In genomic region chr11:94929599-94929998, GRCm38 (mm10) we compare ENCODE assay signal across 11 mouse cellular contexts. TPM values are rescaled to one million over a fixed set of nuclear protein-coding genes. Genes with fewer than 3 reads are reported as not detected.
DNase-seq lines count a peak whose midpoint lies in the region; ATAC-seq lines count a peak whose summit lies in the region.
"Had no signal": no experiment of that assay in that cellular context is flagged by ENCODE, and none has a peak within 500 bp of the region (broad histone marks: within the 10 kb centered on the region; RNA-seq: fewer than 3 reads in every experiment).

No protein-coding gene starts in this region.

- WGBS in hindbrain, embryonic 10.5 days = 46% methylated on average over 9 of the region's 9 CpGs
- 53% methylated on average over 9 of the region's 9 CpGs for WGBS in hindbrain, embryonic 13.5 days
- 33% methylated on average over 9 of the region's 9 CpGs for WGBS in embryonic facial prominence, embryonic 12.5 days
- WGBS in limb, embryonic 12.5 days = 22% methylated on average over 9 of the region's 9 CpGs

- no peak for ATAC-seq in hindbrain, embryonic 13.5 days (ENCODE audit: low FRiP score)
- ATAC-seq in embryonic facial prominence, embryonic 12.5 days (ENCODE audit: insufficient number of reproducible peaks, insufficient read depth, low FRiP score, low TSS enrichment) = no peak
- no peak for ATAC-seq in limb, embryonic 12.5 days (ENCODE audit: insufficient number of reproducible peaks, insufficient read depth, low FRiP score, low TSS enrichment, low read depth)
- no peak for ATAC-seq in inflammation-experienced regulatory T-cells, adult 6 months
- ATAC-seq: activated CD4-positive, CD25-positive, alpha-beta regulatory T cell, adult 4 months had no signal

- H3K27ac ChIP-seq in hindbrain, embryonic 10.5 days = peak overlapping the region; percentile 79
- H3K27ac ChIP-seq in hindbrain, embryonic 13.5 days = no peak overlapping the region
- H3K27ac ChIP-seq in embryonic facial prominence, embryonic 12.5 days = peak overlapping the region; percentile 94
- H3K27ac ChIP-seq in limb, embryonic 12.5 days = peak overlapping the region; percentile 94

- H3K4me3 ChIP-seq in hindbrain, embryonic 10.5 days = no peak overlapping the region
- no peak overlapping the region for H3K4me3 ChIP-seq in hindbrain, embryonic 13.5 days
- H3K4me3 ChIP-seq in embryonic facial prominence, embryonic 12.5 days = no peak overlapping the region
- no peak overlapping the region for H3K4me3 ChIP-seq in limb, embryonic 12.5 days (replicated peaks)
- H3K4me3 ChIP-seq: erythroblast, embryonic 14.5 days had no signal

- H3K4me1 ChIP-seq in hindbrain, embryonic 10.5 days (replicated peaks) = peaks cover 62% of the 10 kb centered on the region
- H3K4me1 ChIP-seq in hindbrain, embryonic 13.5 days (replicated peaks) = peaks cover 15% of the 10 kb centered on the region
- peaks cover 56% of the 10 kb centered on the region for H3K4me1 ChIP-seq in embryonic facial prominence, embryonic 12.5 days
- H3K4me1 ChIP-seq in limb, embryonic 12.5 days (replicated peaks) = peaks cover 64% of the 10 kb centered on the region

- H3K27me3 ChIP-seq in hindbrain, embryonic 10.5 days (ENCODE audit: insufficient read depth, poor library complexity, severe bottlenecking) = peaks cover 49% of the 10 kb centered on the region
- H3K27me3 ChIP-seq in hindbrain, embryonic 13.5 days = peaks cover 48% of the 10 kb centered on the region
- H3K27me3 ChIP-seq in embryonic facial prominence, embryonic 12.5 days = no peaks in the 10 kb centered on the region
- H3K27me3 ChIP-seq in limb, embryonic 12.5 days = 0 out of 2 replicates have a peak, but pooled peaks cover 4% of the 10 kb centered on the region

- no peak overlapping the region for H3K9ac ChIP-seq in hindbrain, embryonic 13.5 days
- H3K9ac ChIP-seq in embryonic facial prominence, embryonic 12.5 days = no peak overlapping the region
- H3K9ac ChIP-seq in limb, embryonic 12.5 days (replicated peaks) = no peak overlapping the region

- no peak overlapping the region for H3K4me2 ChIP-seq in hindbrain, embryonic 13.5 days
- H3K4me2 ChIP-seq in embryonic facial prominence, embryonic 12.5 days (replicated peaks) = 0 out of 2 replicates have a peak overlapping the region, but pooled peaks have one; percentile 36
- H3K4me2 ChIP-seq in limb, embryonic 12.5 days = peak overlapping the region; percentile 38

- no peaks in the 10 kb centered on the region for H3K36me3 ChIP-seq in hindbrain, embryonic 10.5 days
- no peaks in the 10 kb centered on the region for H3K36me3 ChIP-seq in hindbrain, embryonic 13.5 days
- H3K36me3 ChIP-seq in embryonic facial prominence, embryonic 12.5 days = no peaks in the 10 kb centered on the region
- H3K36me3 ChIP-seq in limb, embryonic 12.5 days = no peaks in the 10 kb centered on the region

- peak; percentile 29 for DNase-seq in hindbrain, embryonic 10.5 days (ENCODE audit: low spot score)
- DNase-seq in MN1 (ENCODE audit: low spot score) = peak; percentile 38
- DNase-seq in right cerebral cortex, postnatal 36 days (ENCODE audit: low spot score in 2 of 2) = no peak
- DNase-seq in spleen, postnatal 10 days (ENCODE audit: low spot score in 2 of 2) = no peak
- DNase-seq: right cerebral cortex, postnatal 14 days had no signal

- H3K9me3 ChIP-seq in hindbrain, embryonic 10.5 days = no peaks in the 10 kb centered on the region
- no peaks in the 10 kb centered on the region for H3K9me3 ChIP-seq in hindbrain, embryonic 13.5 days
- no peaks in the 10 kb centered on the region for H3K9me3 ChIP-seq in embryonic facial prominence, embryonic 12.5 days
- no peaks in the 10 kb centered on the region for H3K9me3 ChIP-seq in limb, embryonic 12.5 days

RNA-seq across cellular contexts. Expression of gene Col1a1, which starts 6.4 kb away (rescaled TPM):
- polyA plus RNA-seq in hindbrain, embryonic 10.5 days (2016; fragmentation: Nextera tagmentation; extraction: Ambion mirVana) = 98.1 and 193 TPM in 2 replicates
- polyA plus RNA-seq in hindbrain, embryonic 13.5 days (2015; fragmentation: Nextera tagmentation; extraction: Ambion mirVana) = 128 and 217 TPM in 2 replicates
- polyA plus RNA-seq in embryonic facial prominence, embryonic 12.5 days (2016; fragmentation: Nextera tagmentation; extraction: Ambion mirVana) = 512 and 623 TPM in 2 replicates
- 290 and 351 TPM in 2 replicates for polyA plus RNA-seq in limb, embryonic 12.5 days (2016; fragmentation: Nextera tagmentation; extraction: Ambion mirVana)
- polyA plus RNA-seq in inflammation-experienced regulatory T-cells, adult 6 months (2017; shearing (Covaris generic)) = under 1 TPM; 0.13 to 0.62 (median 0.15) TPM

RNA-seq across cellular contexts. Expression of gene Hils1, which starts 37.8 kb away (rescaled TPM):
- polyA plus RNA-seq in hindbrain, embryonic 10.5 days (2016; fragmentation: Nextera tagmentation; extraction: Ambion mirVana) = not detected in 2 replicates
- polyA plus RNA-seq in hindbrain, embryonic 13.5 days (2015; fragmentation: Nextera tagmentation; extraction: Ambion mirVana) = not detected in 2 replicates
- not detected in 2 replicates for polyA plus RNA-seq in embryonic facial prominence, embryonic 12.5 days (2016; fragmentation: Nextera tagmentation; extraction: Ambion mirVana)
- polyA plus RNA-seq in limb, embryonic 12.5 days (2016; fragmentation: Nextera tagmentation; extraction: Ambion mirVana) = not detected in 2 replicates
- not detected for polyA plus RNA-seq in inflammation-experienced regulatory T-cells, adult 6 months (2017; shearing (Covaris generic))
- polyA plus RNA-seq: activated CD4-positive, CD25-positive, alpha-beta regulatory T cell, adult 4 months; erythroblast, embryonic 14.5 days had no signal

RNA-seq across cellular contexts. Expression of gene Sgca, which starts 46.5 kb away (rescaled TPM):
- 0.10 TPM in 1 of 2 replicates, not detected in the other for polyA plus RNA-seq in hindbrain, embryonic 10.5 days (2016; fragmentation: Nextera tagmentation; extraction: Ambion mirVana)
- 0.23 and 0.52 TPM in 2 replicates for polyA plus RNA-seq in hindbrain, embryonic 13.5 days (2015; fragmentation: Nextera tagmentation; extraction: Ambion mirVana)
- 1.5 and 1.8 TPM in 2 replicates for polyA plus RNA-seq in embryonic facial prominence, embryonic 12.5 days (2016; fragmentation: Nextera tagmentation; extraction: Ambion mirVana)
- 2.8 and 3.0 TPM in 2 replicates for polyA plus RNA-seq in limb, embryonic 12.5 days (2016; fragmentation: Nextera tagmentation; extraction: Ambion mirVana)
- not detected for polyA plus RNA-seq in inflammation-experienced regulatory T-cells, adult 6 months (2017; shearing (Covaris generic))
- polyA plus RNA-seq: erythroblast, embryonic 14.5 days had no signal

Comparison
In these comparisons a context has a peak if more than half of its experiments do, and no peak if none do; other contexts are left out.
1. DNase-seq: peak in hindbrain, embryonic 10.5 days (single experiment) and MN1 (single experiment); none in right cerebral cortex, postnatal 36 days (0 of 2) and spleen, postnatal 10 days (0 of 2).
2. RNA of gene Col1a1, which starts 6.4 kb away (polyA plus RNA-seq): 512 to 623 TPM in embryonic facial prominence, embryonic 12.5 days, 290 to 351 TPM in limb, embryonic 12.5 days, 98.1 to 193 TPM in hindbrain, embryonic 10.5 days and 128 to 217 TPM in hindbrain, embryonic 13.5 days; 0.13 to 0.62 TPM in inflammation-experienced regulatory T-cells, adult 6 months; every median in the first group is over 10 times any median in the second.